In the genomic region with DNA sequence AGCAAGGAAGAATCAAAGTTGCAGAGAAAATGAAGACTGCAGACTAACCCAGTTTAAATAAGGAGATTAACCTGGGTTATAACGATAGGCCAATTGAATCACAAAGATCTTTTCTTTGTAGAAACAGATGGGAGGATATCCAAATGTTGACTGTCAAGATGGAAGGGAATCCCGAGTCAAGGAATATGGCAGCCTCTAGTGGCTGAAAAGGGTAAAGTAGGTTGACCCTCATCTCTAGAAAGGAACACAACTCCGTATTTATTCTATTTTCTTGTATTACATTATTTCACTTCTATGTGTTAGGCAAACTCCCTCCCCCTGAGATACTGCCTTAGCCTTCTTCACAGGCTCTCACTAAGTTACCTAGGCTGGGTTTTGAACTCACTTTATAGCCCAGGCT, we compare ENCODE assay signal across 10 mouse cellular contexts.
A peak's percentile ranks its signal among the peaks of the same experiment; 100 is the strongest.
DNase-seq lines count a peak whose midpoint lies in the region; ATAC-seq and TF ChIP-seq lines count a peak whose summit lies in the region.
"Had no signal": no experiment of that assay in that cellular context is flagged by ENCODE, and none has a peak within 500 bp of the region (broad histone marks: within the 10 kb centered on the region; RNA-seq: fewer than 3 reads in every experiment).

No protein-coding gene starts in this region.

- no peak for TF ChIP-seq EP300 in lung, postnatal 0 days (IDR thresholded peaks at IDR 0.05)

- no peak overlapping the region for H3K4me2 ChIP-seq in lung, postnatal 0 days (replicated peaks; ENCODE audit: low read depth, low read length)
- no peak overlapping the region for H3K4me2 ChIP-seq in neural tube, embryonic 15.5 days
- H3K4me2 ChIP-seq: liver, embryonic 15.5 days had no signal

- no peaks in the 10 kb centered on the region for H3K27me3 ChIP-seq in lung, postnatal 0 days (replicated peaks; ENCODE audit: insufficient read depth, low read length)
- H3K27me3 ChIP-seq in neural tube, embryonic 15.5 days (replicated peaks), result no peaks in the 10 kb centered on the region
- H3K27me3 ChIP-seq: liver, embryonic 15.5 days had no signal

- peak; percentile 88 for TF ChIP-seq CTCF in lung, postnatal 0 days (IDR thresholded peaks at IDR 0.05)

- no peak for ATAC-seq in lung, postnatal 0 days
- ATAC-seq in neural tube, embryonic 15.5 days (ENCODE audit: low FRiP score), result no peak

- no peak overlapping the region for H3K27ac ChIP-seq in lung, postnatal 0 days (ENCODE audit: low read length)
- no peak overlapping the region for H3K27ac ChIP-seq in neural tube, embryonic 15.5 days (replicated peaks)
- H3K27ac ChIP-seq: hindbrain, embryonic 10.5 days; liver, embryonic 15.5 days had no signal

- no peak overlapping the region for H3K9ac ChIP-seq in lung, postnatal 0 days (replicated peaks; ENCODE audit: low read depth)
- no peak overlapping the region for H3K9ac ChIP-seq in neural tube, embryonic 15.5 days (replicated peaks)
- H3K9ac ChIP-seq: liver, embryonic 15.5 days had no signal

- no peaks in the 10 kb centered on the region for H3K9me3 ChIP-seq in lung, postnatal 0 days (ENCODE audit: low read length)
- no peaks in the 10 kb centered on the region for H3K9me3 ChIP-seq in neural tube, embryonic 15.5 days (replicated peaks)
- H3K9me3 ChIP-seq: hindbrain, embryonic 10.5 days; liver, embryonic 15.5 days had no signal

- 21% methylated on average over 3 of the region's 3 CpGs for WGBS in lung, postnatal 0 days
- 30% methylated on average over 3 of the region's 3 CpGs for WGBS in neural tube, embryonic 15.5 days

- H3K4me1 ChIP-seq in lung, postnatal 0 days (ENCODE audit: insufficient read depth, low read depth, low read length), result no peaks in the 10 kb centered on the region
- H3K4me1 ChIP-seq in neural tube, embryonic 15.5 days, result no peaks in the 10 kb centered on the region
- H3K4me1 ChIP-seq: hindbrain, embryonic 10.5 days; liver, embryonic 15.5 days had no signal

- H3K4me3 ChIP-seq in lung, postnatal 0 days (ENCODE audit: low read depth, low read length), result no peak overlapping the region
- H3K4me3 ChIP-seq in neural tube, embryonic 15.5 days (replicated peaks), result no peak overlapping the region
- H3K4me3 ChIP-seq: hindbrain, embryonic 10.5 days; liver, embryonic 15.5 days had no signal

- DNase-seq in kidney, postnatal 14 days, result peak; percentile 33
- DNase-seq in kidney, adult 11 months, result no peak
- peak; percentile 0 for DNase-seq in MEL-GATA-1-ER (ENCODE audit: extremely low read depth, low read depth)
- DNase-seq in adrenal gland, postnatal 25 days, result peak; percentile 3
- DNase-seq in lung, postnatal 0 days (ENCODE audit: low spot score), result peak; percentile 50
- no peak for DNase-seq in urinary bladder, postnatal 14 days (ENCODE audit: low spot score)
- DNase-seq: right cerebral cortex, postnatal 25 days had no signal

- H3K36me3 ChIP-seq in lung, postnatal 0 days (ENCODE audit: insufficient read depth, low read length), result no peaks in the 10 kb centered on the region
- no peaks in the 10 kb centered on the region for H3K36me3 ChIP-seq in neural tube, embryonic 15.5 days
- H3K36me3 ChIP-seq: hindbrain, embryonic 10.5 days; liver, embryonic 15.5 days had no signal

Comparison
In these comparisons a context has a peak if more than half of its experiments do, and no peak if none do; other contexts are left out.
1. DNase-seq: peak in kidney, postnatal 14 days (single experiment), MEL-GATA-1-ER (single experiment), adrenal gland, postnatal 25 days (single experiment) and lung, postnatal 0 days (single experiment); none in kidney, adult 11 months (single experiment) and urinary bladder, postnatal 14 days (single experiment).